Mouse (Mus musculus) stomach, embryonic 16.5 days (tissue): ENCODE data around the gene Rgl3. TPM values are rescaled to one million over a fixed set of nuclear protein-coding genes. Genes with fewer than 3 reads are reported as not detected.

ENCODE experiments used
- ATAC-seq: fragments of 200-750 bp; cut with Nextera tagmentation; 2 replicates; pipeline ENCODE4 v1.8.0; 2017; ENCODE audit warnings: moderate number of reproducible peaks, moderate TSS enrichment; ENCODE audit not compliant: insufficient read depth, low FRiP score
- H3K27ac ChIP-seq: fragments of 300-500 bp; sonication (generic); 2 replicates; pipeline ENCODE4 v1.5.1; 2014; ENCODE audit warnings: low read length
- H3K27me3 ChIP-seq: fragments of 300-500 bp; sonication (generic); 2 replicates; pipeline ENCODE4 v1.6.1; 2014; ENCODE audit warnings: low read length, control low read depth, mixed read lengths; ENCODE audit not compliant: control insufficient read depth, insufficient read depth
- H3K36me3 ChIP-seq: fragments of 300-500 bp; sonication (generic); 2 replicates; pipeline ENCODE4 v1.6.1; 2014; ENCODE audit warnings: low read length; ENCODE audit not compliant: control insufficient read depth, insufficient read depth
- H3K4me1 ChIP-seq: fragments of 300-500 bp; sonication (generic); 2 replicates; pipeline ENCODE4 v1.6.1; 2014; ENCODE audit warnings: low read length, control low read depth, mixed read lengths; ENCODE audit not compliant: control insufficient read depth, insufficient read depth
- H3K4me2 ChIP-seq: fragments of 300-500 bp; sonication (generic); 2 replicates; pipeline ENCODE4 v1.6.1; 2014; ENCODE audit warnings: low read depth, low read length, mixed read lengths
- H3K4me3 ChIP-seq: fragments of 300-500 bp; sonication (generic); replicated peaks from 2 replicates; pipeline ENCODE4 v1.5.1; 2014; ENCODE audit warnings: mild to moderate bottlenecking, low read length
- H3K9ac ChIP-seq: fragments of 300-500 bp; sonication (generic); 2 replicates; pipeline ENCODE4 v1.6.1; 2014; ENCODE audit warnings: low read length
- H3K9me3 ChIP-seq: fragments of 300-500 bp; sonication (generic); replicated peaks from 2 replicates; pipeline ENCODE4 v1.6.1; 2016; ENCODE audit warnings: low read length, control low read depth; ENCODE audit not compliant: control insufficient read depth
- WGBS: fragments of 180-500 bp; shearing (Covaris S2); extraction: QIAGEN DNeasy Blood & Tissue Kit; methylation state at CpG from one replicate; pipeline ENCODE4 v1.1.7; 2014; 5-methylcytosine and 5-hydroxymethylcytosine counted together
- polyA plus RNA-seq: library from polyadenylated mRNA; unstranded; fragments of >200 nt; fragmentation: Nextera tagmentation; extraction: Ambion mirVana; gene quantifications from 2 replicates; pipeline ENCODE4 v1.2.1, GENCODE M21; 2015

Rgl3 gene
- polyA plus RNA-seq, 1 experiment from 2014 or later, result 6.2 TPM

GRCm38 (mm10) chr9:21923490-21924098 is 65.7 kb downstream of the Rgl3 start:
- H3K4me1 ChIP-seq, result peaks cover 28% of the 10 kb centered on the region
- H3K4me3 ChIP-seq, result no peak overlapping the region
- H3K36me3 ChIP-seq, result no peaks in the 10 kb centered on the region
- no peaks in the 10 kb centered on the region for H3K9me3 ChIP-seq
- WGBS, result 29% methylated on average over 3 of the region's 3 CpGs
- H3K27me3 ChIP-seq, result no peaks in the 10 kb centered on the region
- ATAC-seq, result no peak
- no peak overlapping the region; the same call in 1 of the 2 replicates for H3K9ac ChIP-seq
- H3K4me2 ChIP-seq, result no peak overlapping the region
- peak overlapping the region; percentile 88 for H3K27ac ChIP-seq

GRCm38 (mm10) chr9:21923036-21923435 is 66.2 kb downstream of the Rgl3 start:
- Histone ChIP-seq H3K4me3 (no peak overlapping the region), H3K36me3 (no peaks in the 10 kb centered on the region), H3K9me3 (no peaks in the 10 kb centered on the region), H3K27ac (peak overlapping the region; percentile 88), H3K27me3 (no peaks in the 10 kb centered on the region), H3K4me2 (no peak overlapping the region), H3K4me1 (peaks cover 28% of the 10 kb centered on the region), H3K9ac (no peak overlapping the region)
- WGBS, result 92% methylated on average over 4 of the region's 4 CpGs
- ATAC-seq, result no peak

Other genes with a start within 250 kb of the Rgl3 start
- 83.7 and 87.5 TPM in 2 replicates for gene Spc24, start 229.1 kb downstream of the Rgl3 start, polyA plus RNA-seq
- 11.2 and 11.6 TPM in 2 replicates for gene Kank2, start 190.7 kb downstream of the Rgl3 start, polyA plus RNA-seq
- 6.4 TPM in 2 replicates for gene Angptl8, start 153.9 kb downstream of the Rgl3 start, polyA plus RNA-seq
- gene Dock6, start 136.8 kb downstream of the Rgl3 start, polyA plus RNA-seq, result 39.4 and 41.6 TPM in 2 replicates
- gene Rab3d, start 71.3 kb downstream of the Rgl3 start, polyA plus RNA-seq, result 106 and 130 TPM in 2 replicates
- 3.4 and 4.6 TPM in 2 replicates for gene Ccdc159, start 62.0 kb downstream of the Rgl3 start, polyA plus RNA-seq
- 74.5 and 81.2 TPM in 2 replicates for gene Tmem205, start 61.9 kb downstream of the Rgl3 start, polyA plus RNA-seq
- gene Plppr2, start 52.4 kb downstream of the Rgl3 start, polyA plus RNA-seq, result 6.9 and 7.1 TPM in 2 replicates
- 5.6 and 6.0 TPM in 2 replicates for gene Swsap1, start 33.7 kb downstream of the Rgl3 start, polyA plus RNA-seq
- 10.4 and 11.8 TPM in 2 replicates for gene Epor, start 25.9 kb downstream of the Rgl3 start, polyA plus RNA-seq
- 0.53 and 0.59 TPM in 2 replicates for gene Ccdc151, start 13.2 kb upstream of the Rgl3 start, polyA plus RNA-seq
- gene Prkcsh, start 13.4 kb upstream of the Rgl3 start, polyA plus RNA-seq, result 102 TPM in 2 replicates
- gene Elavl3, start 62.6 kb upstream of the Rgl3 start, polyA plus RNA-seq, result 1.9 and 2.1 TPM in 2 replicates
- not detected in 2 replicates for gene Gm49318, start 81.8 kb upstream of the Rgl3 start, polyA plus RNA-seq
- 11.2 and 11.7 TPM in 2 replicates for gene Zfp653, start 81.9 kb upstream of the Rgl3 start, polyA plus RNA-seq
- 43.5 and 43.9 TPM in 2 replicates for gene Ecsit, start 96.0 kb upstream of the Rgl3 start, polyA plus RNA-seq
- 505 and 582 TPM in 2 replicates for gene Cnn1, start 109.8 kb upstream of the Rgl3 start, polyA plus RNA-seq
- gene Elof1, start 127.7 kb upstream of the Rgl3 start, polyA plus RNA-seq, result 152 and 158 TPM in 2 replicates
- 42.2 and 45.3 TPM in 2 replicates for gene Acp5, start 146.3 kb upstream of the Rgl3 start, polyA plus RNA-seq
- 90.4 and 93.4 TPM in 2 replicates for gene Pigyl, start 167.4 kb upstream of the Rgl3 start, polyA plus RNA-seq
- gene Zfp872, start 198.6 kb upstream of the Rgl3 start, polyA plus RNA-seq, result 1.0 and 1.9 TPM in 2 replicates
- 27.5 and 29.7 TPM in 2 replicates for gene Zfp809, start 236.3 kb upstream of the Rgl3 start, polyA plus RNA-seq